Mouse (Mus musculus) kidney, embryonic 15.5 days (tissue): Measurements from ENCODE around the gene Ltbp3. TPM values are rescaled to one million over a fixed set of nuclear protein-coding genes. Genes with fewer than 3 reads are reported as not detected.

ENCODE experiments used
- ATAC-seq: fragments of 200-750 bp; cut with Nextera tagmentation; replicated peaks from 2 replicates; pipeline ENCODE4 v1.8.0; 2017; ENCODE audit warnings: moderate TSS enrichment; ENCODE audit not compliant: low FRiP score
- H3K27ac ChIP-seq: fragments of 300-500 bp; sonication (generic); 2 replicates; pipeline ENCODE4 v1.5.1; 2015; ENCODE audit warnings: mild to moderate bottlenecking, inconsistent platforms
- H3K27me3 ChIP-seq: fragments of 300-500 bp; sonication (generic); 2 replicates; pipeline ENCODE4 v1.6.1; 2015; ENCODE audit warnings: inconsistent platforms
- H3K36me3 ChIP-seq: fragments of 300-500 bp; sonication (generic); 2 replicates; pipeline ENCODE4 v1.6.1; 2015; ENCODE audit warnings: inconsistent platforms
- H3K4me1 ChIP-seq: fragments of 300-500 bp; sonication (generic); 2 replicates; pipeline ENCODE4 v1.6.1; 2015; ENCODE audit warnings: inconsistent platforms
- H3K4me2 ChIP-seq: fragments of 300-500 bp; sonication (generic); 2 replicates; pipeline ENCODE4 v1.6.1; 2015; ENCODE audit warnings: moderate library complexity, mild to moderate bottlenecking, inconsistent platforms
- H3K4me3 ChIP-seq: fragments of 300-500 bp; sonication (generic); replicated peaks from 2 replicates; pipeline ENCODE4 v1.5.1; 2015; ENCODE audit warnings: mild to moderate bottlenecking, inconsistent platforms
- H3K9ac ChIP-seq: fragments of 300-500 bp; sonication (generic); 2 replicates; pipeline ENCODE4 v1.6.1; 2015; ENCODE audit warnings: mild to moderate bottlenecking, inconsistent platforms
- H3K9me3 ChIP-seq: fragments of 300-500 bp; sonication (generic); replicated peaks from 2 replicates; pipeline ENCODE4 v1.6.1; 2016; ENCODE audit warnings: inconsistent platforms
- WGBS: fragments of 180-500 bp; shearing (Covaris S2); methylation state at CpG from one replicate; pipeline ENCODE4 v1.1.7; 2015; ENCODE audit warnings: mixed read lengths; 5-methylcytosine and 5-hydroxymethylcytosine counted together
- polyA plus RNA-seq: library from polyadenylated mRNA; unstranded; fragments of >200 nt; fragmentation: Nextera tagmentation; extraction: Ambion mirVana; gene quantifications from 2 replicates; pipeline ENCODE4 v1.2.1, GENCODE M21; 2015

The Ltbp3 gene
- polyA plus RNA-seq, 1 experiment from 2014 or later = 18.8 TPM

GRCm38 (mm10) chr19:5798700-5799479 lies 58.2 kb downstream of the Ltbp3 start:
- Histone ChIP-seq H3K36me3 (peaks cover 40% of the 10 kb centered on the region), H3K27ac (peak overlapping the region; percentile 71), H3K4me1 (peaks cover 40% of the 10 kb centered on the region), H3K9ac (peak overlapping the region; percentile 92), H3K27me3 (no peaks in the 10 kb centered on the region), H3K4me3 (peak overlapping the region; percentile 70), H3K4me2 (peak overlapping the region; percentile 77), H3K9me3 (no peaks in the 10 kb centered on the region)
- no peak for ATAC-seq
- 1% methylated on average over 7 of the region's 7 CpGs for WGBS

- Histone ChIP-seq H3K36me3 (peaks cover 40% of the 10 kb centered on the region), H3K4me3 (peak overlapping the region; percentile 70), H3K9ac (peak overlapping the region; percentile 92), H3K27ac (peak overlapping the region; percentile 98), H3K4me2 (peak overlapping the region; percentile 77), H3K27me3 (no peaks in the 10 kb centered on the region), H3K4me1 (peaks cover 44% of the 10 kb centered on the region), H3K9me3 (no peaks in the 10 kb centered on the region)
- no peak for ATAC-seq
- under 1% methylated on average over 10 of the region's 10 CpGs for WGBS
These were observed 59.1 kb downstream of the Ltbp3 start for GRCm38 (mm10) chr19:5799566-5800349.

- Histone ChIP-seq H3K4me3 (peak overlapping the region; percentile 70), H3K27me3 (no peaks in the 10 kb centered on the region), H3K27ac (peak overlapping the region; percentile 98), H3K4me2 (peak overlapping the region; percentile 77), H3K4me1 (peaks cover 44% of the 10 kb centered on the region), H3K36me3 (peaks cover 35% of the 10 kb centered on the region), H3K9ac (peak overlapping the region; percentile 92), H3K9me3 (no peaks in the 10 kb centered on the region)
- 0% methylated on average over 2 of the region's 2 CpGs for WGBS
- no peak for ATAC-seq
These were observed 59.6 kb downstream of the Ltbp3 start for GRCm38 (mm10) chr19:5800350-5800631.

GRCm38 (mm10) chr19:5800632-5801431 lies 60.1 kb downstream of the Ltbp3 start:
- no peak for ATAC-seq
- Histone ChIP-seq H3K4me1 (peaks cover 42% of the 10 kb centered on the region), H3K9me3 (no peaks in the 10 kb centered on the region)

GRCm38 (mm10) chr19:5801432-5801964 lies 60.8 kb downstream of the Ltbp3 start:
- H3K36me3 ChIP-seq = peaks cover 23% of the 10 kb centered on the region
- ATAC-seq = no peak
- H3K27ac ChIP-seq = peak overlapping the region; percentile 98
- peak overlapping the region; percentile 70 for H3K4me3 ChIP-seq
- H3K9ac ChIP-seq = peak overlapping the region; percentile 92
- H3K4me1 ChIP-seq = peaks cover 42% of the 10 kb centered on the region
- peak overlapping the region; percentile 77 for H3K4me2 ChIP-seq
- H3K27me3 ChIP-seq = no peaks in the 10 kb centered on the region
- WGBS = 2% methylated on average over 3 of the region's 3 CpGs
- H3K9me3 ChIP-seq = no peaks in the 10 kb centered on the region

More at GRCm38 (mm10) chr19:5800632-5801431, 60.1 kb downstream of the Ltbp3 start:
- H3K9ac ChIP-seq = peak overlapping the region; percentile 92
- 1% methylated on average over 19 of the region's 19 CpGs for WGBS
- H3K27ac ChIP-seq = peak overlapping the region; percentile 98
- peak overlapping the region; percentile 77 for H3K4me2 ChIP-seq
- peaks cover 29% of the 10 kb centered on the region for H3K36me3 ChIP-seq
- peak overlapping the region; percentile 70 for H3K4me3 ChIP-seq
- H3K27me3 ChIP-seq = no peaks in the 10 kb centered on the region

GRCm38 (mm10) chr19:5802011-5802786 lies 61.5 kb downstream of the Ltbp3 start:
- peak; percentile 38; the same call in 1 of the 2 replicates for ATAC-seq
- under 1% methylated on average over 25 of the region's 25 CpGs for WGBS
- peaks cover 16% of the 10 kb centered on the region for H3K36me3 ChIP-seq
- H3K4me1 ChIP-seq = peaks cover 42% of the 10 kb centered on the region
- H3K9ac ChIP-seq = peak overlapping the region; percentile 92
- peak overlapping the region; percentile 70 for H3K4me3 ChIP-seq
- no peaks in the 10 kb centered on the region for H3K27me3 ChIP-seq
- no peaks in the 10 kb centered on the region for H3K9me3 ChIP-seq
- H3K4me2 ChIP-seq = peak overlapping the region; percentile 77
- H3K27ac ChIP-seq = peak overlapping the region; percentile 98

GRCm38 (mm10) chr19:5802787-5803040 lies 62.0 kb downstream of the Ltbp3 start:
- Histone ChIP-seq H3K9me3 (no peaks in the 10 kb centered on the region), H3K4me2 (peak overlapping the region; percentile 77), H3K4me1 (peaks cover 43% of the 10 kb centered on the region), H3K27ac (peak overlapping the region; percentile 98), H3K4me3 (peak overlapping the region; percentile 70), H3K27me3 (no peaks in the 10 kb centered on the region), H3K9ac (peak overlapping the region; percentile 77), H3K36me3 (peaks cover 10% of the 10 kb centered on the region)
- WGBS = 0% methylated on average over 4 of the region's 4 CpGs
- no peak for ATAC-seq

- Histone ChIP-seq H3K27me3 (no peaks in the 10 kb centered on the region), H3K9me3 (no peaks in the 10 kb centered on the region), H3K4me1 (peaks cover 49% of the 10 kb centered on the region), H3K36me3 (peaks cover 6% of the 10 kb centered on the region), H3K4me2 (peak overlapping the region; percentile 77), H3K4me3 (peak overlapping the region; percentile 70), H3K9ac (peak overlapping the region; percentile 77), H3K27ac (peak overlapping the region; percentile 98)
- ATAC-seq = peak; percentile 97
- under 1% methylated on average over 67 of the region's 67 CpGs for WGBS
These were observed 62.6 kb downstream of the Ltbp3 start for GRCm38 (mm10) chr19:5803041-5803880.

GRCm38 (mm10) chr19:5803881-5804279 lies 63.2 kb downstream of the Ltbp3 start:
- 0 out of 2 replicates have a peak, but pooled peaks have one; percentile 23 for ATAC-seq
- no peaks in the 10 kb centered on the region for H3K9me3 ChIP-seq

GRCm38 (mm10) chr19:5804371-5804899 lies 63.7 kb downstream of the Ltbp3 start:
- WGBS = 27% methylated on average over 8 of the region's 8 CpGs
- Histone ChIP-seq H3K9ac (peak overlapping the region; percentile 38; the same call in 1 of the 2 replicates), H3K9me3 (no peaks in the 10 kb centered on the region), H3K36me3 (no peaks in the 10 kb centered on the region), H3K4me3 (peak overlapping the region; percentile 70), H3K27me3 (no peaks in the 10 kb centered on the region), H3K4me2 (peak overlapping the region; percentile 77), H3K27ac (peak overlapping the region; percentile 98), H3K4me1 (peaks cover 59% of the 10 kb centered on the region)
- no peak for ATAC-seq

More at GRCm38 (mm10) chr19:5803881-5804279, 63.2 kb downstream of the Ltbp3 start:
- Histone ChIP-seq H3K27ac (peak overlapping the region; percentile 98), H3K4me3 (peak overlapping the region; percentile 70), H3K4me1 (peaks cover 55% of the 10 kb centered on the region), H3K27me3 (no peaks in the 10 kb centered on the region), H3K4me2 (peak overlapping the region; percentile 77), H3K9ac (peak overlapping the region; percentile 38), H3K36me3 (no peaks in the 10 kb centered on the region)
- 2% methylated on average over 16 of the region's 16 CpGs for WGBS
